Mouse (Mus musculus): Measurements from ENCODE around the gene 5330417H12Rik. TPM values are rescaled to one million over a fixed set of nuclear protein-coding genes. Genes with fewer than 3 reads are reported as not detected.

The 5330417H12Rik gene
- total RNA-seq, 1 experiment from 2014 or later = not detected

DNA sequence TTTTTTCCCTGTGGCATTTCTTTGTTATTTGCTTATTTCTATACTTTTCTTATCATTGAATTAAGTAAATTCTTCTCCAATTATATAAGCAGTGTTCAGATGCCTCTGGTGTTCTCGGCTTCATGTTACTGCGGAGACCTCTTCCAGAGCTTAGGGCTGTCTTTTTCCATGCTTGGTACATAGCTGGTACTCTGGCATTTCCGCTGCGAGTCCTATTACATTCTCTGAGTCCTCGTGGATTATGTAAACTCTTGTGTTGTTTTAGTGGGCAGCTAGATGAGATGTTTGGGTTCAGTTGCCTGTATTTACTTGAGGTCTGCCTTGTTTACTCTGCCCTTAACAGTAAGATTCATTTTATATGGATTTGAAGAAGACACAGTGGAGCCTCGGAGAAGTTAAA is 820 bp upstream of the 5330417H12Rik start:
- no peak for DNase-seq

GRCm38 (mm10) chr7:107624432-107624831 is 529 bp downstream of the 5330417H12Rik start:
- DNase-seq = peak; percentile 34

DNA sequence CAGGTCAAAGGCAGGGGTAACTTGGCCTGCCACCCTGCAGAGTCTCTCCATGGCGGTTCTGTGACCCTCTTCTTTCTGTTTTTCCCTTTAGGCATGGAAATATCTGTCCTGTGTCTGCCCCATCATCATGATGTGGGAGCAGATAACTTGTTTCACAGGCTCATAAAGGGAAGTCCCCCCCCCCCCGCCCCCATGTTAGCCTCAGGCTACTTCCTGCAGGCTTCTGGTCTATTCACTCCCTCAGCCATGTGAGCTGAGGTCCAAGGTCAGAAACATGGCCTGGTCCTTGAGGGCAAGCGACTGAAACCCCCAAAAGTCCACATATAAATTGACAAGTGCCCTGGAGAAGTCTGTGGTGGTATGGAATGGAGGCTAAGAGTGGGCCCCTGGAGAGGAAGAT is 4.8 kb downstream of the 5330417H12Rik start:
- no peak for DNase-seq

- no peak for DNase-seq
These were observed 5.7 kb downstream of the 5330417H12Rik start for GRCm38 (mm10) chr7:107619225-107619624.

DNA sequence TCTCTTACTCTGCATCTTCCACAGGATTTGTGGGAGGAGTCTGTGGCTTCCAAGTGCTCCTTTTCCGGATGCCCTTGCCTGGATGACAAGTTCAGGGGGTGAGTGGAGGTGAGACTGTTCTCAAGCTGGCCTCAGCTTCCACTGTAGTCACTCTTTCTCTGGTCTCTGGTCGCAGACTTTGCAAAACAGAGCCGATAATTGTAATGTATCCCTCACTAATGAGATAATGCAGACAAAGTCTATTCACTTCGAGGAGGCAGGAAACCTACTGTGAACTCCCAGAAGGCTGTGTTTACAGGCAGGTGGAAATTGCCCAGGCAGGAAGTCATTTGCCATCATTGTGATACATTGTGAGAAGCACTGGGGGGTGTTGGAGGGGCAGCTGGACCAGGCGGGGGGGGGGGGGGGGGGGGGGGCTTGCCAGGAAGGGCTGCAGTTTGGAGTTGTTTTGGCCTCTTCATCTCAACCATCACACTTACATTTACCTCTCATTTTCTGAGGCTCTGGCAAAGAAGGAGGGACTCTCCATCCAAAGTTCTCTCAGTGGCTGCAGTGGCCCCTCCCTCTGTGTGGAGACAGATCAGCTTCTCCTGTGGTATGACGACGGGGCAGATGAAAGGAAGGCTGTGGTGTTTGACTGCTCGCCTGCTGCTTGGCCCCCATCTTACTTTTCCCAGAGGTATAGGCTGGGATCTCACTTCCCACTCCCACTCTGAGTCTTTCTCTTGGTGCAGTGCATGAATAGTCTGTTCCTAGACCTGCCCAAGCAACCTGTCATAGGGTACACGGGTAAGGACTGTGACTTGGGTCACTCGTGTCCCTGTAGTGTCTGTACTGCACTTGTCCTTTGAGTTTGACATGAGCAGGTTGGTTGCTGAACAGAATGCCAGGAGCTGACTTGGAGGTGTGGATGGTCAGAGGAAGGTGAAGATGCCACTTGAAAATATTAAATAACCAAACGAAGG is 6.7 kb downstream of the 5330417H12Rik start:
- no peak for DNase-seq

DNA sequence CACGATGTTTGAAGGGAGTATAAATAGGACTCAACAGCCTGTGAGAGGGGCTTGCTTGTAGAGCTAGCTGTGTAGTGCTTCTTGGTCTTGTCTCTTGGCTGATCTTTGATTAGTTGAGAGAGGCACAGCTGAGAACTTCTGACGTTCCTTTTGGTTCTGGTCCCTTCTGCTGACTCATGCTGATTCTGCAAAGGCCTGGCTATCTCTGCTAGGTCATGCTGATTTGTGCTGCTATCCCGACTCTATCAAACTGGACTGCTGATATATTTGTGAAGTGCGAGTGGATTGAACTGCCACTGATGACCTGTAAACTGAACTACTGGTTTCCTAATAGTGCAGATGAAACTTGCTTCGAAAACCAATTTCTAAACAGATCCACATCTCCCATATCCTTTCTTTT is 14.1 kb downstream of the 5330417H12Rik start:
- no peak for DNase-seq

- no peak for DNase-seq
These were observed 15.2 kb downstream of the 5330417H12Rik start for GRCm38 (mm10) chr7:107609622-107610255.

- DNase-seq = no peak
These were observed 17.2 kb downstream of the 5330417H12Rik start for GRCm38 (mm10) chr7:107607766-107608165.

DNA sequence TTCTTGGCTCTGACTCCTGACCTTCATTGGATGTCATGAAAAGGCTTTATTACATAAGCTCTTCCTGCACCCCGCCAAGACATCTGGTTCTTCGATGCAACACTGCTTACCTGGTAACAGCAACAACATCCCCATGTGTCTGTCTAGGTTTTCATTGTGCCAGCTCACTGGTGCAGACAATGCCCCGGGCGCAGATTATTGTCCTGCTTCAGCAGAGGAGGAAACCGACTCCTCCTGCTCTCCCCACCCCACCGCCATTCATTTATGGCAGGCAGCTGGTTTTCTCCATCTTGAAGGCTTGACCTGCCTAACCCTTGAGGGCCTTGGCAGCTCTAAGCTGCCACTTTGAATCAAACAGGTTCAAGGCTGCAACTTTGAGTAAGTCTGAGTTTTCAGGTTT is 22.0 kb downstream of the 5330417H12Rik start:
- no peak for DNase-seq

DNA sequence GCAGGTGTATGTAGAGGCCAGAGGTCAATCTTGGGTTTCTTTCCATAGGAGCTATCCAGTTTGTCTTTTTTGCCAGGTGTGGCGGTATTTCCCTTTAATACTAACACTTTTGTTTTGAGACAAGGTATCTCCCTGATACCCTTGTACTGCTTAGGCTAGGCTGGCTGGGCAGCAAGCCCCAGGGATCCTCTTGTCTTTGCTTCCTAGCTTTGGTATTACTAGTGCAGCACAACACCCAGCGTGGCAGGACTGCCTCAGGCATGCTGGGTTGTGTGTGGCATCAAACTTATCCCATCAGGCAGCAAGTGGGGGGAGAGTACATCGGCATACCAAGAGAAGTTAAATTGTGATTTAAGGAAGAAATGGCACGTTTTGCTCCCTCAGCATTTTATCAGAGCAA is 22.5 kb downstream of the 5330417H12Rik start:
- no peak for DNase-seq

DNA sequence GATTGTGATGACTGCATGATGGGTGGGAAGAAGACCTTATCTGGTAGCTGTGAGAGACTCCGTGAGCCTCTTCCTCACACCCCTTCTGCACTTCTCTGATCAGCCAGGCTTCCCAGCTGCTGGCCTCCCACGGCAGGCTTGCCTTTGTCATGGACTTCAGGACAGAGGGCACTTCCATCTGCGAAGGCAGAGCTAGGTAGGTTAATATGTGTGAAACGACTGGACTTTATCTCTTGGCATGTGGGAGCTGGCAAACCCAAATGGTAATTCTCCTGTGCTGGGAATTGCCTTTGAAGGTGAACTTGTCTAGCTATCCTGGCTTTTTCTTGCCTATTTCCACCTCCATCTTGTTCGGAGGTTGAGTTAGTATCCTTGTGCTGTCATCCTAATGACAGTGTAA is 24.3 kb downstream of the 5330417H12Rik start:
- no peak for DNase-seq

DNA sequence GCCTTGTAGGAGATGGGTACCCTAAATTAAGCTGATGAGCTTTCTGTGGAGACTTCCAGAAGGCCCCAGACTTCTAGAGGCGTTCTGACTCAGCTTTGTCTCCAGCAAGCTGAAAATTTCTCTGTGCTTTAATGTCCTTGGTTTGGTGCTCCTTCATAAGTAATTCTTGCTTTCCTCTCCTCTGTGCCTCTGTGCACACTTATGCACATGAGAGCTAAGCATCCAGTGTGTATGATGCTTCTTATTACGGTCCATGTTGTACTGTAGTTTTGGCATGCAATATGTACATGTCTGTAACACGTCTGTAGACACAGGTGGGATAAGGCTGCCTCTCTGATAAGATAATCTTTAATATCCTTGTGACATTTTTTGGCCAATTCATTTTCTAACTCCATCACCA is 27.0 kb downstream of the 5330417H12Rik start:
- DNase-seq = no peak

- no peak for DNase-seq
These were observed 28.2 kb downstream of the 5330417H12Rik start for GRCm38 (mm10) chr7:107596753-107597152.

DNA sequence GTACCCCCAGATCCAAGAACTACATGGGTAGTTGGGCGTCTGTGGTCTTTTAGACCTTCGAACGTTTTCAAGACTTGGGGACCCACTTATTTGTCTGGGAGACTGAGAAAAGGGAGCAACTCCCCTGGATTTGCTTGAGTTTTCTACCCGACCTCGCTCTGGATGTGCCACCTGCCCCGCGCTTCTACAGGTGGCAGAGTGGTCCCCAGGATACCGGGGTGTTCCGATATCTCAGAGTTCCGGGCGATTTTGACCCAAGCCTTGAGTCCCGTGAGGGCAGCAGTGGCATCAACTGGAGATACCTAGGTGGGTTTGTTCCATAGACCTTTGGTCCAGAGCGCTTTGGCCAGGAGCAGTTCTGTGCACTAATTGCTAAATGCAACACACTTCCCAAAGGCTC is 29.5 kb downstream of the 5330417H12Rik start:
- no peak for DNase-seq

- DNase-seq = peak; percentile 98
These were observed 30.0 kb downstream of the 5330417H12Rik start, which contains the start of gene Ppfibp2 for GRCm38 (mm10) chr7:107594857-107595402. Ppfibp2 (plus strand) TSS chr7:107595207.

DNA sequence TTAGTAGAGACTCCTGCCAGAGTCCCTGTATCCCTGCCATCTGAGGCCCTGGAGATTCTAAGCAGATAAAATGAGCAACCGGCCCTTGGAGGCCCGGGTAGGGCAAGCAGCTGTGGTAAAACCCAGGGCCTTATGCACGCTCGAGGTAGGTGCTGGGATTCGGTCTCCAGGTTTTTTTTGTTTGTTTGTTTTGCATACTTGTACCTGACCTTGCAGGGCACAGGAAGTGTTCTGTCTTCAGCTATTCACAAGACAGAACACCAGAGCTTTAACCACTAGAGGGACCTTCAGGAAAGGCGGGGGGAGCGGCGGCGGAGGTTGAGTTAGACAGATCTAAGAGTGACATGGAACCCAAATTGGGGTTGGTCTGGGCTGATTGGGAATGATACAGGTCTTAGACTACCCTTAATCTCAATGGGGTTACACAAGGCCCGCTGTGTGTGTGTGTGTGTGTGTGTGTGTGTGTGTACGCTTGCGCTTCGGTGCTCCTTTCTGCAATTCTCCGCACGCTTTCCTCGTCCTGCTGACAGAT is 30.6 kb downstream of the 5330417H12Rik start:
- peak; percentile 73 for DNase-seq

- DNase-seq = no peak
These were observed 31.1 kb downstream of the 5330417H12Rik start for GRCm38 (mm10) chr7:107593904-107594303.

DNA sequence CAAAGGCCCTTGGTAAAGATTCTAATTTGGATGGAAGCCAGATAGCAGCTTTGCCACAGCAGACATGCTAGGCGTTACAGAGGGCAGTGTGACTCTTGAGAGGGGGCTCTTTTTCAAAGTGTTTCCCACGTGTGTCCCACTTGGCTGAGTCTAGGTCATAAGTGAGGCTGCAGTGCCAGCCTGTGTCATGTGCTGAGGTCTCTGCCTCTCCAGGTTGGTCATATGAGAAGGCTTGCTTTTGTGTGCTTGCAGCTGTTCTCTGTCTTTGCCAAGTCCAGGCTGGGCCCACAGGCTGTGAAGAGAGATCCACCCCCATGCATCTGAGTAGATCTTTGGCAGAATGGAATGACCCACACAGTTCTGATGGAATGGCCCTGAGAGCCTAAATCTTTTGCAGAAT is 32.3 kb downstream of the 5330417H12Rik start:
- peak; percentile 8 for DNase-seq

DNA sequence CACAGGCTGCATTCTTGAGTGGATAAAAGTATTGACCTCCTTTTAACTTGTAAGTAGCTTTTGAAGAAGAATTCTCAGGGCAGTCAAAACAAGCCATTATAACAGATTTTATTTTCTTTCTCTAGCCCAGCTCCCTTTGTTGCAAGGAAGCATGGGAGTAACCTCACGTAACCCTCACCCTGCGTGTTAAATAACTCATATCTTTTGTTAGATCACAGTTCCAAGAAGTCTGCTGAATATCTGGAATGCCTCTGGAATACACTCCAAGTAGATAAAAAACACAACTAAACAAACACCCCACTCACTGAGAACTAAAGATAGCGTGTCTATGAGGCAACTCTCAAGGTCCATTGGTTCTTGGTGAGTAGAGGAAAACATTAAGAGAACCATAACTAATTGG is 50.7 kb downstream of the 5330417H12Rik start:
- no peak for DNase-seq

Data from adrenal gland, postnatal 14 days (tissue).